Mouse (Mus musculus) kidney, adult 2 months (tissue): ENCODE results near the gene Igf1r. TPM values are rescaled to one million over a fixed set of nuclear protein-coding genes. Genes with fewer than 3 reads are reported as not detected.

Experiments used
- DNase-seq: peaks from one replicate; pipeline ENCODE4 v3.0.0; 2021
- H3K27ac ChIP-seq: fragments of 200-500 bp; 2 replicates; pipeline ENCODE4 v1.5.1; 2012; ENCODE audit warnings: low read depth, low read length, control low read depth, inconsistent platforms; ENCODE audit not compliant: insufficient read depth
- H3K27me3 ChIP-seq: fragments of 200-500 bp; replicated peaks from 2 replicates; pipeline ENCODE4 v1.6.1; 2012; ENCODE audit warnings: mild to moderate bottlenecking, moderate library complexity, low read length, inconsistent platforms; ENCODE audit not compliant: control insufficient read depth, insufficient read depth
- H3K36me3 ChIP-seq: fragments of 200-500 bp; 2 replicates; pipeline ENCODE4 v1.6.1; 2012; ENCODE audit warnings: mild to moderate bottlenecking, moderate library complexity, low read length, inconsistent platforms; ENCODE audit not compliant: control insufficient read depth, insufficient read depth
- H3K4me1 ChIP-seq: fragments of 200-500 bp; 2 replicates; pipeline ENCODE4 v1.6.1; 2011; ENCODE audit warnings: low read length; ENCODE audit not compliant: control insufficient read depth, insufficient read depth
- H3K4me3 ChIP-seq: fragments of 200-500 bp; 2 replicates; pipeline ENCODE4 v1.5.1; 2011; ENCODE audit warnings: mild to moderate bottlenecking, low read depth, low read length, control low read depth; ENCODE audit not compliant: insufficient read depth
- CTCF ChIP-seq: fragments of 200-500 bp; conservative IDR thresholded peaks from 2 replicates; pipeline ENCODE4 v1.5.1; 2011; ENCODE audit warnings: low read depth, mild to moderate bottlenecking, control low read depth, low read length, moderate library complexity, mixed read lengths; ENCODE audit not compliant: insufficient read depth, insufficient read length
- POLR2A ChIP-seq: fragments of 200-500 bp; IDR thresholded peaks from one replicate; pipeline ENCODE4 v1.6.1; 2011; ENCODE audit warnings: low read depth, low read length, control low read depth
- WGBS: fragments of 180-500 bp; shearing (Covaris S2); methylation state at CpG from one replicate; pipeline ENCODE4 v1.1.7; 2018; 5-methylcytosine and 5-hydroxymethylcytosine counted together
- polyA plus RNA-seq: library from polyadenylated mRNA; depleted of rRNA; stranded (reverse); fragments of >200 nt; gene quantifications from 2 replicates; pipeline ENCODE4 v1.2.3, GENCODE M21; 2012

Igf1r gene
- polyA plus RNA-seq, 1 experiment: 29.2 TPM

DNA sequence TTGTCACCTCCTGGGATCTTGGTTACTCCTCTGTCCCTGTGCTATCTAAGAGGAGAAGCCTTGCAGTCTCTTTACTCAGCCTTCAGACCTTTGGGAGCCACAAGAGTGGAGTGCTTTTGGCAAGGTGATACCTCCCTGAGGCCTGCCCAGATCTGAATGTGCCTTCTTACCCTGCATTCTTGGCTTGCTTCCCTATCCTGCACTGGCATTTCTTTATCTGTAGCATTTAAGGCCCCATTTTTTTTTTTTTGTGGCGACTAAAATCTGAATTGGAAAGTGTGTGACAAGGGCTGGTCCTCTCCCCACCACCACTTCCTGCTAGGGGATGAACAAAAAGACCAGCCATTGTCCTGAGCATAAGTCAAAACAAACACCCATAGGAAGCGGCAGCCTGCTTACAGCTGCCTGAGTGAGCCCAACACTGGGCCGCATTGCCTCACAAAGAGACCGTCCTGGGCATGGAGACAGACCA, 133.3 kb downstream of the Igf1r start:
- peaks cover 59% of the 10 kb centered on the region for H3K4me1 ChIP-seq
- no peaks in the 10 kb centered on the region for H3K36me3 ChIP-seq
- 54% methylated on average over 4 of the region's 4 CpGs for WGBS
- H3K27me3 ChIP-seq: no peaks in the 10 kb centered on the region
- DNase-seq: peak; percentile 82
- H3K27ac ChIP-seq: peak overlapping the region; percentile 49; the same call in 1 of the 2 replicates
- no peak overlapping the region for H3K4me3 ChIP-seq
- no peak for TF ChIP-seq CTCF
- no peak for TF ChIP-seq POLR2A

DNA sequence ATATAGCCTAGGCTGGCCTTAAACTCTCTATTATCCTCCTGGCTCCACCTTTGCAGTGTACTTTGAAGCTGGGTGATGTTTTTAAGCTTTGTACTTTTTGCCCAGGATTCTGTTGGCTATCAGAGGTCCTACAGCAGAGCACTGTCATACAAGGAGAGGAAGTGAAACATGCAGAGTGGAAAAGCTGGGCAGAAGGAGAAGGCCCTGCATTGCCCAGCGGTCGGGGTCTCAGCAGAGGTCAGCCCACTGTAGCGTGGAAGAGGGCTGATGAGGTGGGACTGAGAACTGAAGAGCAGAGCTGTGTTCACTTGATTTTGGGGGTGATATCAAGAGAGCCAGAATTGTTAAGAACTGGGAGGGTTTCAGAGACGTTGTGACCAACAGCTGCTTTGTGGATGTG, 134.9 kb downstream of the Igf1r start:
- Histone ChIP-seq H3K27me3 (no peaks in the 10 kb centered on the region), H3K4me1 (peaks cover 44% of the 10 kb centered on the region)
- 64% methylated on average over 4 of the region's 4 CpGs for WGBS

DNA sequence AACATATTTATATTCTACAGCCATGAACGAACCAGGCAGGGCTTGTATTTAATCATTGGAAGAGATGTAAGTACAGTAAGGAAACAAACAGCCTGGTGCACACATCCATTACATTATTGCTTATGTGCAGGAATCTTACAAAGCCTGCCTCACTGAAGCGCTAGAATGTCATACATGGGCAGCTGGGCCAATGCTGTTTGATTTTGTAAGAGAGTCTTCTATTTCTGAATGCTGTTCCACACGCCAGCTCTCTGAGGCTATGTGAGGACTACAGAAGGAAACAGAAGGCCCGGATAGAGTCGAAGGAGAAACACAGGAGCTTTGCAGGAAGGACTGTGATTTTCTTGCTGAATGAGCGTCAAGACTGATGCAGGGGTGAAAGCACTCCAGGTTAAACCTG, 136.2 kb downstream of the Igf1r start:
- WGBS: 66% methylated on average over 6 of the region's 6 CpGs
- Histone ChIP-seq H3K4me3 (no peak overlapping the region), H3K27me3 (no peaks in the 10 kb centered on the region), H3K36me3 (no peaks in the 10 kb centered on the region), H3K27ac (no peak overlapping the region), H3K4me1 (peaks cover 33% of the 10 kb centered on the region)
- DNase-seq: no peak
- TF ChIP-seq POLR2A: no peak
- no peak for TF ChIP-seq CTCF

More for the DNA sequence above, 134.9 kb downstream of the Igf1r start:
- no peak overlapping the region for H3K4me3 ChIP-seq
- DNase-seq: no peak
- no peaks in the 10 kb centered on the region for H3K36me3 ChIP-seq
- TF ChIP-seq POLR2A (no peak), CTCF (no peak)
- H3K27ac ChIP-seq: peak overlapping the region; percentile 15; the same call in 1 of the 2 replicates

DNA sequence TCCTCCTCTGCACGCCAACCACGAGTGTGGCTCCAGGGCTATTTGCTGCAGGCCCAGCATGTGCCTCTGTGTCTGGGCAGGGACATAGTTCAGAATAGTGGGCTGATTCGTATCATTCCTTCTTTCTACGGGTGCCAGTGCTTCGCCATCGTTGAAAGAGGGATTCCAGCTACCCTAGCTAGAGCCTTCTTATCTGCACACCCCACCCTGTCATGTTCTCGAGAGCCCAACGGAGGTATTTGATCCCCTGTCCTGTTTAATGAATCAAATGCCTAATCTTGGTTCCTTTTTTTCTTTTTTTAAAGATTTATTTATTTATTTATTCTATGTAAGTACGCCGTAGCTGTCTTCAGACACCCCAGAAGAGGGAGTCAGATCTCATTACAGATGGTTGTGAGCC, 137.1 kb downstream of the Igf1r start:
- Histone ChIP-seq H3K36me3 (no peaks in the 10 kb centered on the region), H3K4me3 (no peak overlapping the region), H3K4me1 (peaks cover 26% of the 10 kb centered on the region), H3K27me3 (no peaks in the 10 kb centered on the region), H3K27ac (no peak overlapping the region)
- WGBS: 85% methylated on average over 10 of the region's 10 CpGs
- TF ChIP-seq CTCF (no peak), POLR2A (no peak)
- DNase-seq: no peak

DNA sequence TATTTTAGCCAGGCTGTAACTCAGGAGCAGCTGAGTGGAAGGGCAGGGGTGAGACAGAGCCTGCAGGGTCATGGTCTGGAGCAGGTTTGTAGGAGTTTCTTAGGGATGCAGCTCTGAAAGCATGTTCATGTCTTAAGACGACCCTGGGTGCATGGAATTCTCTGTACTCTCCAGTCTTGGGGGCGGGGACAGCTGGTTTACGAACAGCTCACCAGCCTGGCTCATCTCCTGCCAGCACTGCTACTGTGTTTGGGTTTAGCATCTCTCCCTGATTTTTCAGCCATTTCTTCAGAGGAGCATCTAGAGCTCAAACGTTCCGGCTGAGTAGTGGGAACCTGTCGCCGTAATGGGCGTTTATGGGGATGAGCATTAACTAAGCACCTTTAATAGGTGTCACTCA, 137.9 kb downstream of the Igf1r start:
- H3K36me3 ChIP-seq: no peaks in the 10 kb centered on the region
- H3K4me1 ChIP-seq: peaks cover 25% of the 10 kb centered on the region
- no peak for DNase-seq
- H3K27ac ChIP-seq: no peak overlapping the region
- no peaks in the 10 kb centered on the region for H3K27me3 ChIP-seq
- TF ChIP-seq POLR2A (no peak), CTCF (no peak)
- no peak overlapping the region for H3K4me3 ChIP-seq
- WGBS: 81% methylated on average over 8 of the region's 8 CpGs

DNA sequence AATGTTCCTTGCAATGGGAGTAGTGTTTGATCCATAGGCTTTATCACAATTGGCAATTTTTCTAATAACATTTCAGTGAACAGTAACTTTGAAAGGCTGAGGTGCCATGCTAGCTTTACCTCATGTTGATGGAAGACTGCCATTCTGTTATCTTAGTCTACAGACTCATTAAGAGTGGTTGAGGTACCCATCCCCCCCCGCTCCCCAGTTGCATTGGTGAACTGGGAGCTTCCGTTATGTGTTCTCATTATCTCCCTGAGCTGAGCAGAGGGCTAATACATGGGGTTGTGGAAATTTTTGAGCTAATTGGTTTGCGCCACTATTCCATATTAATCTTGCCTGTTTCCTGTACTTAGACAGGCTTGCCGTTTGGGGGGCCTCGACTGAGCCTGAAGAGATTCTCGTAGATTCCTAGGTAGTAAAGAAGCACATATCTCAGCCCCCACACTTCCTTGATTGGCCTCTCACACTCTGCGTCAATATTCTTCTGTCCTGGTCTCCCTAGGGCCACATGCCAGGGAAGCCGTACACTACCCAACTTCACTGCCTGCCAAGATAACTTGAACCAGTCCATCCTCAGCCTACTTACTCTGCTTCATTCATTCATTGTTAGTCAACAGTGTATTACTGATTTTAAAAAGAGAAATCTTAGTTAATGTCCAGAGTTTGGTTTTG, 139.8 kb downstream of the Igf1r start:
- Histone ChIP-seq H3K4me3 (no peak overlapping the region), H3K27ac (no peak overlapping the region), H3K36me3 (no peaks in the 10 kb centered on the region), H3K27me3 (no peaks in the 10 kb centered on the region), H3K4me1 (peaks cover 27% of the 10 kb centered on the region; the same call in 1 of the 2 replicates)
- DNase-seq: no peak
- TF ChIP-seq POLR2A: no peak
- no peak for TF ChIP-seq CTCF
- 72% methylated on average over 8 of the region's 8 CpGs for WGBS

DNA sequence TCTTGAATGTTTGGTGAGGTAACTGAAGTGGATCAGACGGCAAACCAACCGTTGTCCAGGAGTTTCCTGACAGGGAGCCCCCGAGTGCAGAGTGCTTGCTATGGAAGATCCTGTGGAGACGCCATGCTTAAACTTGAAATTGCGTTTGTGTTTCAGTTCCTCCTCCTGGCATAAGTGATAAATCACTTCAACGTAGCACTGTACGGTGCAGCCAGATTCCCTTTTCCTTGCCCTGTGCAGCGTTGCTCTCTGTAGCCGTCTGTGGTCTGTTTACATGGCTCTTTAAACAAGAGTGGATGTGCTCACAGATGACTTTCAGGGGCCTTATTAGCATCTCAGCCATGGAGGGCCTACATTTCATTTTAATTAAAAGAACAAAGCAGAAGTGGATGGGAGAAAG, 141.2 kb downstream of the Igf1r start:
- H3K27ac ChIP-seq: no peak overlapping the region
- H3K4me3 ChIP-seq: no peak overlapping the region
- H3K27me3 ChIP-seq: no peaks in the 10 kb centered on the region
- DNase-seq: no peak
- WGBS: 63% methylated on average over 9 of the region's 9 CpGs
- peaks cover 28% of the 10 kb centered on the region; the same call in 1 of the 2 replicates for H3K4me1 ChIP-seq
- no peaks in the 10 kb centered on the region for H3K36me3 ChIP-seq
- TF ChIP-seq CTCF (no peak), POLR2A (no peak)
